Mouse (Mus musculus) CH12F3 (cell line): ENCODE results near the gene Folr2.

Experiments used
- in situ Hi-C: fragments of 300-500 bp; cut with MboI; formaldehyde crosslinking; loops from 2 replicates; pipeline ENCODE4 v1.14.3; 2020; ENCODE audit warnings: low sequenced_read_pairs

Folr2 gene

DNA sequence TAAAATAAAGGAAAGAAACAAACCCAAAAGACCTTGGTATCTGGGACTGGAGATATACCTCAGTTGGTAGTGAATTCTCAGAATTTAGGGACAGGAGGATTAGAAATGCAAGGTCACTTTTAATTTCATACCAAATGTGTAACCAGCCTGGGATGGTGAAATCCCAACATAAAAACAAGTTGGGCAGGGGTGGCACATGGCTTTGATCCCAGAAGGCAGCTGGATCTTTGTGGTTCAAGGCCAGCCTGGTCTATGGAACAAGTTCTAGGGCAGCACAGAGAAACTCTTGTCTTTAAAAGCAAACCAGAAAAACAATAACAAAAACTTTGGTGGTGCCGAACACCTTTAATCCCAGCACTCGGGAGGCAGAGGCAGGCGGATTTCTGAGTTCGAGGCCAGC, 10.5 kb upstream of the Folr2 start:
- in situ Hi-C loops: no loop called here

DNA sequence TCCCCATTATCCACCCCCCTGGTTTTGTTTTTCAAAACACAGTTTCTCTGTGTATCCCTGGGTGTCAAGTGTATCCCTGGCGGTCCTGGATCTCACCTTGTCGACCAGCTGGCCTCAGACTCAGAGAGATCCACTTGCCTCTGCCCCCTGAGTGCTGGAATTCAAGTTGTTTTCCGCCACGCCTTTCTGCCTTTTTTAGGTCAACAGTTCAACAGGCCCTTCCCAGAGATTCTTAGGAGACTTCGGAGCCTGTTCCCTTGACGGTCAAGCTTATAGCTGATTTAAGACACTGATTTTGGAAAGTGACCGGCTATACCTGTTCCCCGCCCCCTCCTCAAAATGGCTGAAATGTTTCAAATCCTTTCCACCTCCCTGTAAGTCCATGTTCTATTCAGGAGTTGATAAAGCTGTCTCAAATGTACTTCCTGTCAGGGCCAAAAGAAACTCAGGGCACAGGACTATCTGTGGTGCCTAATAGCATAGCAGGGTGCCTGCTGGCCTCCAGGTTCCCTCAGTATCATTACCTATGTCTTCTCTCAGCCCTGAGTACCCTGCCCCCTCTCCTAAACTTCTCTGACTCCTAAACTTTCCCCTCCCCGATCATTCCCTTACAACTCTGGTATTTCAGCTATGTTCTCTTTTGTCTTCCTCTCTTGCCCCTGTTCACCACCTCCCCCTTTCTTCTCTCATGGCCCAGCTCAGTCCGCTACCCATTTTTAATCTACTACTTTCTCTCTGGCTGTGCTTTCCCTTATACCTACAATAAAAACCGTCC, 9.7 kb upstream of the Folr2 start:
- in situ Hi-C loops: no loop called here

DNA sequence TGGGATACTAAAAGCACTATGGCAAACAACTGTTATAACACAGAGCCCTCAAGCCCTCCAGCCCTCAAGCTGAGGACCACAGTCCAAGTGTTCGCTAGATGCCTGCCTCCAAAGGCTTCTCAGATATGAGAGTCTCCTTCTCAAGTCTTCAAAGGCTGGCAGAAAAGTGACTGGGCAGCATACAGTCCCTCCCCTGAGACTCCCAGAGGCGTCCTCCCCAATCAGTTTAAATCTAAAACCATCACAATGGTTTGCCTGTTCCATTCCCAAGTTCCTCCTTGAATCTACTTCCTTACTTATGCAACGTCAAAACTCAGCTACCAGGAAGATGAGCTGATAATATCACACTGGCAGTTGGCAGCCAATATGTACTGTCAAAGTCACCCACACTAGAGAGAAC, 6.4 kb upstream of the Folr2 start, which contains the start of gene Anapc15:
Gene Anapc15 (plus strand): TSS at position 301 of the 400 bp plus-strand sequence.
- in situ Hi-C loops: no loop called here

DNA sequence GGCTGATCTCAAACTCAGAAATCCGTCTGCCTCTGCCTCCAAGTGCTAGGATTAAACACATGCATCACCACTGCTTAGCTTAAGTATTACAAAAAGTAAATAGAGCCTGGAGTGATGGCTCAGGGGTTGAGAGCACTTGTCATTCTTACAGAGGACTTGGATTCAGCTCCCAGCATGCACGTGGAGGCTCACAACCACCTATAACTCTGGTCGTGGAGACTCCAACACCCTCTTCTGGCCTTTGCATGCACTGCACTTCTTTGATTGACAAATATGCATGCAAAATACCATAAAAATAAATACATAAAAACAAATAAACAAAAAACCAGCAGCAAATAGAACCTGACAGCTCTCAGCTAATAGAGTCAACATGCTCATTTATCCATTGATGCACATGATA, 5.3 kb upstream of the Folr2 start:
- in situ Hi-C loops: no loop called here

DNA sequence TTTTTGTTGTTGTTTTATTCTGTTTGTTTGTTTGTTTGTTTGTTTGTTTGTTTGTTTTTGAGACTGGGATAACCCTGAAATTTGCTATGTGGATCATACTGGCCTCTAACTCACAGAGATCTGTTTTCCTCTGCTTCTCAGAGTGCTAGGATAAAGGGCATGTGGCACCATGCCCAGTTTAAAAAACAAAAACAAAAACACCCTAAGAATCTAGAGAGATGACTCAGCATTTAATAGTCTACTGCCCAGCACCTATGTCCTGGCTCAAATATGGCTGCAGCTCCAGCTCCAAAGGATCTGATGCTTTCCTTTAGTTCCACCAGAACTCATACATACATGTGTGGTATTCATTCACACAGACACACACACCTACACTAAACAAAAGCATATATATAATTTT, 4.0 kb upstream of the Folr2 start:
- in situ Hi-C loops: no loop called here

DNA sequence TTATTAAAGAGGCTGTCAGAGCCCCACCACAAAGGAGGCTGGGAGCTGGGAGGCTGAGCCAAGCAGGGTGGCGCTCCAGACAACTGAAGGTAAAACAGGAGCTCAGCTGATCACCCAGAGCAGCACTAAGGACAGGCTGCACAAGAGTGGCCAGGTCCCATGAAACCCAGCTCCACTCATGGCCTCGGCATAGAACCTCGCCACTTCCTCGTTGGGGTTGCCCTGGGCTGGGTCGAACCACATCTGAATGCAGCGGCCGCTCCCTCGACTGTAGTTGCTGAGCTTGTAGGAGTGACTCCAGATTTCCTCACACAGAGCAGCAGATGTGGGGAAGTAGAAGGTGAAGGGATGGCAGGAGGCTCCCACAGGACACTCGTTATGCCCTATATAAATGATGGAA, 1.4 kb upstream of the Folr2 start:
- in situ Hi-C loops: no loop called here

DNA sequence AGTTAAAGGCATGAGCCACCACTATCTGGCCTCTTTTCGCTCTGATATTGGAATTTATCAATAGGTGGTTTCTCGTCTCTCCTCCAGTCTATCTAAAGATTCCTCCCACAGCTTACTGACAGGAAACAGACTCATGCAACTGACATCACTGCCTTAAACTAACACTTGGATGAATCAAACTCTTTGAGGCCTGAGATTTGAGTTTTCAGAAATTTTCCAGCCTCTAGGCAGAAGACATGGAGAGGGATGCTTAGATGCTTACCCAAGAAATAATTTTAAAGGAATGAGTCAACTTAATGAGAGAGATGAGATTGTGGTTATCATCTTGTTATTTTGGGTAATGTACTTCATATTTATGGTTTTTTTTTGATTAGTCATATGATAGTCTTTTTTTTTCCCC, 3.2 kb downstream of the Folr2 start:
- in situ Hi-C loops: no loop called here

DNA sequence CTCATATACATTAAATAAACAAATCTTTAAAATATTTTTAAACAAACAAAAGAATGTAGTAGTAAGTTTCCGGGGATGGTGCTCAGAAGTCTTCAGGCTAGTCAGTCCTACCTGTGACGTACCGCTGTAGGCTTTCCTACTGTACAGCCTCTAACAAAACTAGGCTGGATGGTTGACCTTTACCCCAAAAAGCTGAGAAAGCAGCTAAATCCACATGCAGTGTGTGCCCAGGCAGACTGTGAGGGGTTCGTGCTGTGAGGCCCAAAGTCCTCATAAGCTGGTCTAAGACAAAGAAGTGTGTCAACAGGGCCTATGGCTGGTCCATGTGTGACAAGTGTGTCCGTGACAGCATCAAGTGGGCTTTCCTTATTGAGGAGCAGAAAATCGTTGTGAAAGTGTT, 4.1 kb downstream of the Folr2 start:
- in situ Hi-C loops: no loop called here

DNA sequence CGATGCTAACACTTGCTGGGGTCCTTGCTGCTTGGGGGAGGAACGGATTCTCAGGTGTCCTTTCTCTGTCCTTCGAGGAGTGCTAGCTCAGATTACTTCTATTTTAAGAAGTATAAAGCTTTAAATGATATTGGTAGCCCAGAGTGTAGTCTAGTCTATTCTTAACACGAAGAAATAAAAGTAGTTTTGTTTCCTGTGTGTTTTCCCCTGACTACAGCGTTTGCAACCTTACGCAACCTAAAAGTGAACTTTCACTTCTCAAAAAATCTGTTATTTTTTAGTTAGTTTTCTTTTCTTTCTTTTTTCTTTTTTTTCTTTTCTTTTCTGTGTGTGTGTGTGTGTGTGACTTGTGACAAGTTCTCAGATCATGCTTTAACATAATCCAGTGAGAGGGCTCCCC, 5.3 kb downstream of the Folr2 start:
- in situ Hi-C loops: no loop called here

DNA sequence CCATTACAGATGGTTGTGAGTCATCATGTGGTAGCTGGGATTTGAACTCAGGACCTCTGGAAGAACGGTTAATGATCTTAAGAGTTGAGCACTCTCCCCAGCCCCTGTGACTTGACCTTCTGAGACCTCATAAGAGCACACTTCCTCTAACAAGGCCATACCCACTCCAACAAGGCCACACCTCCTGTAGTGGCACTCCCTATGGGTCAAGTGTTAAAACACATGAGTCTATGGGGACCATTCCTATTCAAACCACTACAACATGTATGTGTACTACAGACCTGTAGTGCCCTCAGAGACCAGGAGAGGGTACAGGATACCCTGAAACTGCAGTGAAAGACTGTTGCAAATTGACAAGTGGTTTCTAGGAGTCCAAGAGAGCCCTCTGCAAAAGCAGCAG, 9.1 kb downstream of the Folr2 start:
- in situ Hi-C loops: no loop called here

DNA sequence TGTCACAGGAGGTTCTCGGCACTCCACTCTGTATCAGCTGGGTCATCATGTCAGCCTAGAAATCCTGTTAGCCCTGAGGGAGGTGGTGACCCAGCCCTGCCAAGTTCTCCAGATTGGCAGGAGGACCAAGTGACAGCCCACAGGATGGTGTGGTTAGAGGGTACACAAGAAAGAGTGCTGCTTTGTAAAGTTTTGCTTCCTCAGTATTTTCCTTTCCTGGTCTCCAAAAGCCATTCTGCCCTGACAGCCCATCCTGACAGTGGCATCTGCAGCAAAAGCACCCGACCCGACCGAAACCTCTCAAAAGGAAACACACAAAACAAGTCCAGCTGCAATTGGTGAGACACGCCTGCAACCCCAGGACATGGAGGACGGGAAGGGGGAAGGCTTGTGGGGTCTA, 12.8 kb downstream of the Folr2 start:
- in situ Hi-C loops: no loop called here

DNA sequence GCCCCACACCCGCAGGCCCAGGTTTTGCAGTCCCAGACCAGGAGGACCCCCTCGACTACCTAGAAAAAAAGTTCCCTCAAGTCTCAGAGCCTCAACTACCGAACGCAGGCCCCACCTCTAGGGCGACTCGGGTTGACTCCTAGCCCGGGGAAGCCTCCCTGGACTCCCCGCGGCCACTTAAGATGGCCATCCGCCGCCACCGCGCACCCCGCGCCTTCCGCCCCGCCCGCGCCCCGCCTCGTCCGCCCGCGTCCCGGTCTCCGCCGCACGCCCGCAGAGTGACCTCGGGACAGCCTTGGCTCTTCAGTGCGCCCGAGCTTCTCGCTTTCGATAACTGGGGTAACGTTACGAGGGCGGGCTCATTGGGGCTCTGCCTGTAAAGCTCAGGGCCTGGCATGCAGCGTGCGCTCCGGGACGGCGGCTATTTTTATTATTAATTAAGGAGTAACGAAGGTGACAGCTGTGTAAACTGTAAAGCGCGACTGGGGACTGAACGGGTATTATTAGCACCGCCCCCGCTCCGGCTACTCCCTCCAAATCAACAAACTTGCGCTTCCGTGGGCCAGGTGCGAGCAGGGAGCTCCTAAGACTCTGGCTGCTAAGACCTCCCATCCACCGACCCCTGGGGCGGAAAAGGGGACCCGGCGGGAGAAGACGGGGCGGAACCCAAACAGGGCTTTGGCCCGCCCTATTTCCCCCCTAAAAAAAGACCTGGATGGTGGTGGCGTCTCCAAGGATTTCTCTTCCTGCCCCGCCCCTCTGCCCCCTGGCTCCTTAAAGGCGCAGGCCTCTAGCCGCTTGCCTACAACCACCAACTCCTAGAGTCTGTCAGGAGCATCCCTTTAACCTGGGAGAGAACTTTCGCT, 19.2 kb downstream of the Folr2 start, which contains the start of gene Inppl1:
Gene Inppl1 (minus strand): TSS at position 624 of the 866 bp plus-strand sequence.
- in situ Hi-C loops: no loop called here

DNA sequence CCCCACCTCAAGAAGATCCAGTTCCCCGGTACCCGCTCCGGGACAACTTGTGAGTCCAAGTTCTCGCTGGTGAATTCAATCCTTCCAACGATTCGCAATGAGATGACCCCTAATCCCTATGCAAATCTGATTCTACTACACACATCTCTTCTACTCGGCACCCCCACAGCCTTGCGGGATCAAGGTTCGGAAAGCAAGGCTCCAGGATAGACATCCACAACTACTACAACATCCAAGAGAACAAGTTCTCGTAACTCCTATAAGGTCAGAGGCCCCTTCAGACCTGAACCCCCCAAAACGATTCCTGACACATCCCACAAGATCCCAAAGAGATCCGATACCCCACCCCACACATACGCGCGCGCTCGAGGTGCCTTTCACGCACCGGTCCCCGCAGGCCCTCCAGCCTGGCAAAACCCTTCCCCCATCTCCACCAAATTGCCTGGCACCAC, 19.8 kb downstream of the Folr2 start:
- in situ Hi-C loops: no loop called here

DNA sequence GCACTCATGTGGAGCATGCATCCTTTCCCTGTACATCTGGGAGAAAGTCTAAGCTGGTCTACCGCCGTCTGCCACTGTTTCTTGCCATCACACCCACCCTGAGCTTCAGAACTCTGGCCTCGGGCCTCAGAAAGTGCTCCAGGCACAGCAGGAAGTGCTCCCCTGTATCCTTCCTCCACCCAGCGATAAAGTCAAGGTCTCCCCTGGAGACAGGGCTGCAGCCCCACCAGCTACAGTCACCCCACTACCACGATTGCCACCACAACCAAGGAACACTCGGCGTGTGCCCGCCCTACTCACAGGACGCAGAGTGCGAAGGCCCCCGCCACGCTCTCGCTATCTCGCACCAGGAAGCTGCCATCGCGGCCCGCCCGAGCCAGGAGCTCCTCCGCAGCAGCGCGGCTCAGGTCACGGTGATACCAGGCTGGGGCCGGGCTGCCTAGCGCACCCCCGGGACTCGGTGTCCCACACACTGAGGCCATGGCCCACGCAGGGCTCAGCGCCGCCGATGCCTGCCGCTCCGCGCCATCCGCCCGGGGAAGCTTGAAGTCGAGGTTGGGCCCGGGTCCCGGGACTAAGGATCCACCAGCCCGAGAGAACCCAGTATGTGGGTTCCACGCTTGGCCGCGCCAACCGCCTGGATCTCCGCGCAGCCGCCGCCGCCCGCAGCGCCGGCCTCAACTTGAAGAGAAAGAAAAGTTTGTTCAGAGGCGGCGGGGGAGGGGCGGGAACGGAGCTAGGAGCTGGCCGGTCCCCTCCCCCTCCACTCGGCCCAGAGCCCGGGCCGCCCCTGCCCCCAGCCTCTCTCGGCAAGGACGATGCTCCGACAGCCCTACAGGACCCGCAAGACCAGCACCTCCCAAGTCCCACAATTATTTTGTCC, 20.5 kb downstream of the Folr2 start:
- in situ Hi-C loops: no loop called here

DNA sequence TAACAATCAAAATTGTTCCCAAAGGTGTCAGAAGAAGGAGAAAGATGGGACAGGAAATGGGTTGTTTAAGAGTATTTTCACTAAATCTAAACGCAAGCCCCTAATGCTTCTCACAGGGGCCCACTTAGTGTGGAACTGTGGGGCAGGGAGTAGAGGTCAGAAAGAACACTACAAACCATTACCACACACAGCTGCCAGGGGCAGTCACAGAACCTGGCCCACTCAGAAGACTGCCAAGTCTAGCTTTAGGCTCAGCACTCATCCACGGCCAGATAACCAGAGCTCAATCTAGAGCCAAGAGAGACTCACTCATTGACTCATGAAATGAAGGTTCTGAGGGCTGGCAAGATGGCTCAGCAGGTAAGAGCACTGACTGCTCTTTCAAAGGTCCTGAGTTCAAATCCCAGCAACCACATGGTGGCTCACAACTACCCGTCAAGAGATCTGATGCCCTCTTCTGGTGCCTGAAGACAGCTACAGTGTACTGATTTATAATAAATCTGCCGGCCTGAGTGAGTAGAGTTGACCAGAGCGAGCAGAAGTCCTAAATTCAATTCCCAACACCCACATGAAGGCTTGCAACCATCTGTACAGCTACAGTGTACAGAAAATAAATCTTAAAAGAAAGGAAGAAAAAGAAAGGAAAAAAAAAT, 21.4 kb downstream of the Folr2 start:
- in situ Hi-C loops: no loop called here

DNA sequence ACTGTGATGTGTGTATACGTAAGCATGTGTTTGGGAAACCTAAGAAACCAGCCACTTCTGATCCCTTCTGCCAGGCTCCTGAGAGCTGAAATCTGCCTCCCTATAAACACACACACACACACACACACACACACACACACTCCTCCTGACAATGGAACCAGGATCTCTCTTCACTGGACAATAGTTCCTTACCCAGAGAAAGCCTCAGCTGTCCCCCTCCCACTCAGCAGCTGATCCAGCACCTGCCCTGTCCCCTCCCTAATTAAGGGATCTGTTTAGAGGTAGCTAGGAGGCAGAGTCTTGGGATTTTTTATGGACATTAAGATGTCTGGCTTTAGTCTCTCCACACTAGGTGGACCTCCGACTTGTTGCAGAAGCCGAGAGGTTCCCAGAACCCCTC, 22.1 kb downstream of the Folr2 start:
- in situ Hi-C loops: no loop called here

DNA sequence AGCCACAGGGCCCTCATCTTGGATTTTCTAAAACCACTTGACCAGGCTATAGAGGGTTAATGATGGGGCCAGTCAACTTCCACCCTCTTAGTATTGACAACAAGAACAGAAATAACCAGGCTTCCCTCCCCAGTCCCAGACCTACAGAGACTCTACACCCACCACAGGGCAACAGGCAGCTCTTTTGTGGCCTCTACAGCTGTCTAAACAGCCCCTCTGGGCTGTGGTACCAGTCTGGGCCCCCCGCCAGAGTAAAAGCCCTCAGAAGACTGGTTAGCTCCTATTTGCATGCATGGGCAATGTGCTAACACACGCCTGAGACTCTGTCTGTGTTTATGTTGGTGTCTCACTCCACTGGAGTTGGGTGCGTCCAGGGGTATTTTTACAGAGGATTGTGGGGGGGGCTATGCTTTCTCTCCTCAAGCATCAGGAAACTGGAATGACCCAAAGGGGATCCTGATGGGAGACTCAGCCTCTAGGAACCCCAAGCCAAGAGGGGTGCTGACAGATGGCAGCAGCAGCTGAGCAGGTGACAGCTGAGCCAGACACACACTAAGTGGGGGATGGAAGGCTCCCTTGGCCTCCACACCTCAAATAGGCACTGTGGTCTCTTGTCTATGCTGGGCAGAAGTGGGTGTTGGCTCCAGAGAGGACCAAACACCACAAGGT, 22.9 kb downstream of the Folr2 start:
- in situ Hi-C loops: no loop called here

DNA sequence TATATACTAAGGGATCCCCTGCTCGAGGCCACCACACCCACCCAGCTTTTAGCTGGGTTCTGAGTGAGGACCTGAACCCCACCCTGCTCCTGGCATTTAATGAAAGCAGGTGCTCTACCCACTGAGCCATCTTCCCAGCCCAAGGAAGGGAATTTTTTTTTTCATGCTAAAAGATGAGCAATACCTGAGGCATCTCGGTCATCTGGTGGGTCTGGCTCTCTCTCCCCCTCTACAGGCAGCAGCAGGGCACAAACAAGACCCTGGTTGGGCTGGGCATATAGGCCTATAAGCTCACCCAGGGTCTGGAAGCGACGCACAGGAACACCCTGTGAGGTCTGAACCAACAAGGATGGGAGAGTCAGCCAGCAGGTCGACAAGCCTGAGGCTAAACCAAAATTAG, 23.6 kb downstream of the Folr2 start:
- in situ Hi-C loops: no loop called here

DNA sequence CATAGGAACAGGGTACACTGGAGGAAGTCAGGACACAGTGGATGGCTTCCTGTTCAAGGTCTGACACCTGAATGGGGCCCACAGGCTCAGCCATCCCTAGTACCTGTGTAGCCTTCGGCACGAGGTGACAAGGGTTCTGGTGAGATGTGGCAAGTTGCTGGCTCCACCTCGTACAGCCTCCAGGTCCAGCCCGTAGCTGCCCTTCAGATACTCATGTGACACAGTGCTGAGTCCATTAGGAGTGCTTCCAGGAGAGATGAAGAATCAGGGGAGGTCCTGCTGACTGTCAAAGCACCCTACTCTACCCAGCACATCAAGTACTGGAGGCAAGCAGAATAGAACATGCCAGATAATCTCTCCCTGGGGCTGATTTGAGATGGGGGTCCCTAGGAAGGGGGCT, 24.6 kb downstream of the Folr2 start:
- in situ Hi-C loops: no loop called here

DNA sequence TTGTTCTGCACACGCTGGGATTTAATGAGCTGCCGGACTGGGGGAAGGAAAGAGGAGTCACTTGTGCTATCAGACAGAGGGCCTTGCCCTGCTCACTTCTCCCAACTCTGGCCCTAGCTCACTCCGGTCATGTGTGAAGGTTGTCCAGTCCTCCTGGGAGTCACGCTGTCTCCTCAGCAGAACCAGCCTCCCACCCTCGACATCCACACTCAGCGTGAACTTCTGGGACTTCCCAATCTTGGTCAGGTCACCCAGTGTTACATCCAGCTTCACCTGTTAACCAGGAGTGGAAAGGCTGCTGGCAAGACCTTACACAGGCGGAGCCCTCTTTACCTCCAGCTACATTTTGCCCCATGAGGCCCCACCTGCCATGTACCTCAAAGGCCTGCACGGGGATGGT, 25.6 kb downstream of the Folr2 start:
- in situ Hi-C loops: no loop called here
